Mouse (Mus musculus): Measurements from ENCODE around the gene Prlhr.
A peak's percentile ranks its signal among the peaks of the same experiment; 100 is the strongest.

The Prlhr gene

GRCm38 (mm10) chr19:60468254-60468762, at the start of gene Prlhr:
TSS of gene Prlhr (minus strand) at chr19:60468304.
- DNase-seq (ENCODE audit: low read depth, low spot score): no peak

GRCm38 (mm10) chr19:60515064-60515463, 47.0 kb upstream of the Prlhr start:
- DNase-seq (ENCODE audit: low read depth, low spot score): no peak

DNA sequence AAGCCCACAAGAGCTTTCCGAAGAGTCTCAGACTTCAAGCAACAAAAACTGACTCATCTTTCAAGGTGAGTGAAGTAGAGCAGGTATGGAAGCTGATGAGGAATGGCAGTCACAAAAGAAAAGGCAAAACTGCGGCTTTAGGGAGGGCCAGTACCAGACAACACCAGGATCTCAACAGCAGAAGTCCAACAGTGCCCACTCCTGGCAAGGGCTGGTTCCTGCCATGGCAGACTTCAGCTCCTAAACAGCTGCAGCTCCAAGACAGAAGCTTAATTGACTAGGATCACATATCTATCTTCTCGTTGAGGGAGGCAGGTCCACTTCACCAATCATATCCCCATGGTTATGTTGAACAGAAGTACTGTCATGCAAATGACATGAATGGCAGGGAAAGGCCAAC, 45.3 kb upstream of the Prlhr start:
- no peak for DNase-seq (ENCODE audit: low read depth, low spot score)

DNA sequence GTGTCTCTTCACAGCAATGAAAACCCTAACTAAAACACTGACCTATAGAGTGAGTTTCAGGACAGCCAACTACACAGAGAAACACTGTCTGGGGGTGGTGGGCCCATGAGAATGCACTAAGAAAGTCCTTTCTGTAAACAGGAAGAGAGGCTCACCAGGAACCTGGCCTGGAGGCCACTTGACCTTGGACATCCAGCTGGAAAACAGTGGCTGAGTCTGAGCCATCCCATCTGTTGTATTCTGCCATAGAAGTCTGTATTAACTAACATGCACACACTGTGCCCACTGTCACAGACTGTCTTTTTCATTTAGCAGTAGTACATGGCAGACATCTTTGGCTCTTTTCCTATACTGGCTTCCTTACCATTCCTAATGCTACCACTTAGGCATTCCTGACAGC, 32.1 kb upstream of the Prlhr start:
- no peak for DNase-seq (ENCODE audit: low read depth, low spot score)

DNA sequence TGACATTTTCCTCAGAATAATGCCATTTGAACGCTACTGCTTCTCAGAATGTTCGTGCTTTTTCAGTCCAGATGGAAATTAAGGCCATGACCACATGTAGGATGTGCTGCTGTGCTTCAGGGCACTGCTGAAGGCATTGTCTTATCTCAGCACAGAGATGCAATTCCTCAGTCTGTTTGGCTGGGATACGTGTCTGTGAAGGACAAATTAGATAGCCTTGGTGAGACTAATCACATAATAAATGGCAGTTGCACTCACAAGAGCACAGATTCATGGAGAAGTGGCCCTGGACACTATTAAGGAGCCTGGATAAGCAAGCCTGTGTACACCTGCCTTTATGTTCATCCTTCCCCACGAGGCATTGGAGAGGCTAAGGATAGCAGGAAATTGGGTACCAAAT, 29.1 kb upstream of the Prlhr start:
- no peak for DNase-seq (ENCODE audit: low read depth, low spot score)

GRCm38 (mm10) chr19:60495772-60496171, 27.7 kb upstream of the Prlhr start:
- DNase-seq (ENCODE audit: low read depth, low spot score): no peak

- DNase-seq (ENCODE audit: low read depth, low spot score): no peak
Observed at GRCm38 (mm10) chr19:60489566-60489965, 21.5 kb upstream of the Prlhr start.

GRCm38 (mm10) chr19:60485261-60485660, 17.2 kb upstream of the Prlhr start:
- DNase-seq (ENCODE audit: low read depth, low spot score): no peak

DNA sequence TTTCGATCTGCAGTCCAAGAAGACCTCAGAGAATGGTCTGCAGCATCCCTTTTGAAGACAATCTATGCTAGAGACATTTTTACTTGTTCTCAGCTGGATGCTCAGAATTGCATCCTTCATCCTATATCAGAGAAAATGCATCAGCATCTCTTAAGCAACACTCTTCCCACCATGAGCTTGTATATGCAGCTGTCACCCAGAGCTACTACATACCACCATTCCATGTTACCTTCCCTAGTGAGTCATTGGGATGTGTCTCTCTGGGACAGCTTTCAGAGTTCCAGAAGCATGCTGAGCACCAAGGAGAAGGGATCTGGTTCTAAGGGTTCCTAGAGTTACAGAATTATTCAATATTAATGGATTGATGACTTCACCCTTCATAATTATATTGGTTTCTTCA, 10.8 kb upstream of the Prlhr start:
- no peak for DNase-seq (ENCODE audit: low read depth, low spot score)

GRCm38 (mm10) chr19:60477788-60478187, 9.7 kb upstream of the Prlhr start:
- no peak for DNase-seq (ENCODE audit: low read depth, low spot score)

- no peak for DNase-seq (ENCODE audit: low read depth, low spot score)
Observed at GRCm38 (mm10) chr19:60468846-60469245, 742 bp upstream of the Prlhr start.

DNA sequence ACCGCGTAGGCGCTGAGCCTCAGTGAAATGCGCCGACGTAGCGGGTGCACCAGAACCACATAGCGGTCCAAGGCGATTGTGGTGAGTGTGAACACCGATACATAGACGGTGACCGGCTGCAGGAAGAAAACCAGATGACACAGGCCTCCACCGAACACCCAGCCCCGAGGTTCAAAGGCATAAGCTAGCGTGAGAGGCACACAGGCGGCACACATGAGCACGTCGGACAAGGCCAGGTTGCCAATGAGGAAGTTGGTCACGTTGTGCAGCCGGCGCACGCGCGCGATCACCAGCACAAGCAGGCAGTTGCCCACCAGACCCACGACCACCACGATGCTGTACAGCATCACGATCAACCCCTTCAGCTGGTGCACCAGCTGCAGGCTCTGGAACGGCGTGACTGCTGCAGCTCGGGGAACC, 506 bp downstream of the Prlhr start:
- no peak for DNase-seq (ENCODE audit: low read depth, low spot score)

DNA sequence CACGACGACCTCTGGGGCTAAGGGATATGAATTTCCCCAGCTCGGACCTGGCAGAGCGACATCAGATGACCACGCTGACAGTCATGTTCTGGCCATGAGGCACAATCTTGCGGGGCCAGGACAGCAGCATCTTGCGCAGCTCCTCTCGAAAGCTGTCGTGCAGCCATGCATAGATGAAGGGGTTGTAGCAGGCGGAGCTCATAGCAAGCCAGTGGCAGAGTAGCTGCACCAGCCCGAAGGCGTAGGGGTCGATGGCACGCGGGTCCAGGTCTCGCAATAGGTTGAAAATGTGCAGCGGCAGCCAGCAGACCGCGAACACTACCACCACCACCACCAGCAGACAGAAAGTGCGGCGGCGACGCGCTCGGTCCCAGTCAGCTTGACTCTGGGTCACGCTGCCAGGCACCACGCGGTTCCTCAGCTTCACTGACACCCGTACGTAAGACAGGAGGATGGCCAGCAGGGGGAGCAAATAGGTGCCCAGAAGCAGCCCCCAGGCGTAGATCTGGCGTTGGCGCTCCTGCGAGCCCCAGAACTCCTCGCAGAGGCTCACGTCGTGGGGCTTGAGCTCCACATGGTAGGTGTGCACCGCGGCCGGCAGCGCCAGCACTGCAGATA, 1.0 kb downstream of the Prlhr start:
- DNase-seq (ENCODE audit: low read depth, low spot score): peak; percentile 2

DNA sequence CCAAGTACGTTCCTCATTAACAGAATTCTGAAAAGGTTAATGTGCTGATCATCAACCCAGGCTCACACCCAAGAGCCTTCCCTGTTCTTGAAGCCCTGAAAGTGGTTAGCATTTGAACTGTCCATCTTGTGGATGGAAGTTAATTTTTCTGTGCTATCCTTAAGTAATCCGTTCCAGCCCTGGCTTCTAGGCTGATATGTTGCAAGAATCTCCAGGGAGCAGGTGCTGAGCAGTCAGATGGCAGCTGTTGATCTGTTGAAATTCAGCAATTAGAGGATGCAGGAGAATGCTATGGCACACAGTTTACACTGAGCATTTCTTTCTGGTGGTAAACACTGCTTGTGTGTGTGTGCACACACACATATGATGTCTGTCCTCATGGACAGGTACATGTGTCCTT, 2.4 kb downstream of the Prlhr start:
- DNase-seq (ENCODE audit: low read depth, low spot score): no peak

- DNase-seq (ENCODE audit: low read depth, low spot score): peak; percentile 66
Observed at GRCm38 (mm10) chr19:60463896-60464295, 4.2 kb downstream of the Prlhr start.

DNA sequence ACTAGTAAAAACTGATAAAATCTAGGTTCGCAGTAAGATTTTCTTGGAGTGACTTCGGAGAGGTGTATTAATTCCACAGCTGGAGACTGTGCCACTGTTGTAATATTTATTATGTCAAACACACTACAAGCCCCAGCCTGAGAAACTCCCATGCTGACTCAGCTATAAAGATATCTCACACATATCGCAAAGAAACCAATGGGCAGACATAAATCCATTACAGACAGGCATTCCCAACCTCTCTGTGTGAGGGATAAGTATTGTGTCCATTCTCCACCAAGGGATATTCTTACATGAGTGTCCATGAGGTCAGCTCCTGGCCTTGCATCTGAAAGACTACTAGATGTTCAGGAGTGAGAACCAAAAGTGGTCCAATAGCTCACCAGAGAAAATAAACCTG, 4.7 kb downstream of the Prlhr start:
- DNase-seq (ENCODE audit: low read depth, low spot score): no peak

- DNase-seq (ENCODE audit: low read depth, low spot score): no peak
Observed at GRCm38 (mm10) chr19:60461476-60461875, 6.6 kb downstream of the Prlhr start.

GRCm38 (mm10) chr19:60459680-60460079, 8.4 kb downstream of the Prlhr start:
- DNase-seq (ENCODE audit: low read depth, low spot score): no peak

DNA sequence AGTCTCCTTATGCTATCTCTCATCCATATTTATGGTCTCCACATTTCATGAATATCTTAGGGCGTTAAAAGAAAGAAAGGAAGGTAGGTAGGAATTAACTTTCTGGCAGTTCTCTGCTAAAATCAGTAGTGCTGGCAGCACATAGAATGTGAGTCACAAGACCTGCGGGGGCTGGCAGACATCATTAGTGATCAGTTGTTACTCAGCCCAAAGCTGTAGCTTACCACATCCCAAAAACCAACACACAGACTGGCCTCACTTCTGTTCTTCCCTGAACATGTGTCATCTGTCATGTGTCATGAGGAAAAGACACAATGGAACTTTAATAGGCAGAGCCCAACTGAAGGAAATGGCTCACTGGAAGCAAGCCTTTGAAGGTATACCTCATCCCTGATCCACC, 9.0 kb downstream of the Prlhr start:
- DNase-seq (ENCODE audit: low read depth, low spot score): no peak

GRCm38 (mm10) chr19:60455791-60456190, 12.3 kb downstream of the Prlhr start:
- no peak for DNase-seq (ENCODE audit: low read depth, low spot score)

- DNase-seq (ENCODE audit: low read depth, low spot score): no peak
Observed at GRCm38 (mm10) chr19:60440531-60440930, 27.6 kb downstream of the Prlhr start.

DNA sequence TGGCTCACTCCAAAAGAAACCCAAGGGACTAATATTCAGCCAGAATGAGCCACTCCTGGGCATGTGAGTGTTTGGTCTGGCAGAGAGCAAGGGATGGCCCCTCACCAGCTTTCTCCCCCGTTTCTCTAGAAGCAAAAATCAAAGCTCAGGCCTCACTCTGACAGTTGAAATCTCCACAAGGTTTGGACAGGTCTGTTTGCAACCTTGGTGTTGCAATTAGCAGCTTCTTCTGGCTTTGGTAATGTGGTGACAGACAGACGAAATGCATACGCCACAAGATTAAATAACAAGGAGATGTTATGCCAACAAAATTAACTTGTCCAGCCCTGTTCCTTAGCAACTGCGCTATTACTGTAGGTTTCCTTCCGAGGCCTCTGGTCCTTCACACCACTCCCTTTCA, 28.0 kb downstream of the Prlhr start:
- no peak for DNase-seq (ENCODE audit: low read depth, low spot score)

GRCm38 (mm10) chr19:60437566-60438241, 30.4 kb downstream of the Prlhr start:
- no peak for DNase-seq (ENCODE audit: low read depth, low spot score)

Data from skeletal muscle tissue, adult 2 months (tissue).